Mouse (Mus musculus) mouse trophoblast stem cell (cell line): ENCODE results near the gene Depdc1b.

Source experiments
- in situ Hi-C, 2 experiments: fragments of 300-500 bp; cut with MseI, MboI; formaldehyde crosslinking; loops; 2 replicates in 1 of 2; 3 replicates in 1 of 2; pipeline ENCODE4 v1.15.1; 2025

The Depdc1b gene

GRCm38 (mm10) chr13:108349624-108350023 is 33.5 kb downstream of the Depdc1b start:
- in situ Hi-C loops = loop anchor here in 1 of 2 experiments (25.0 kb wide), 1 partner anchor 863 kb away; no protein-coding TSS in a partner anchor

DNA sequence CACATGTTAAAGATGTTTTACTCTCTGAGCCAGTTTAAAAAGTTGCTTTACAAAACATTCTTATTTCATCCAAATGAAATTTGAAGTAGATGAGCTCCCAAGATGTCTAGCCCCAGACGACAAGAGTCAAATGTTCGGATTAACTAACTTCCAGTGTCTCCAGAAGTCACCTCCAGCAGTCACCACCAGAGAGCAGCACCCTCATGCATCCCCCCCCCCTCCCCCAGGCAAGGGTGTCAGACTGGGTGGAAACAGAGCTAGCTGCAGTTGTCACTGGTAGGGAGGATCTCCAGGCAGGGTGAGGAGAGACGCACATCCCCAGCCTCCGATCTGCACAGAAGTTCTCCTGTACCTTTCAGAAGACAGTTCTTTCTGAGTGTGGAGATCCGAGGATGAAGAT is 37.6 kb downstream of the Depdc1b start:
- in situ Hi-C loops = loop anchor here in 1 of 2 experiments (25.0 kb wide), 1 partner anchor 859 kb away; no protein-coding TSS in a partner anchor

GRCm38 (mm10) chr13:108354804-108355552 is 38.8 kb downstream of the Depdc1b start:
- in situ Hi-C loops = loop anchor here in 1 of 2 experiments (25.0 kb wide), 1 partner anchor 857 kb away; no protein-coding TSS in a partner anchor

GRCm38 (mm10) chr13:108357362-108357761 is 41.2 kb downstream of the Depdc1b start:
- in situ Hi-C loops = loop anchor here in 1 of 2 experiments (25.0 kb wide), 1 partner anchor 855 kb away; no protein-coding TSS in a partner anchor

DNA sequence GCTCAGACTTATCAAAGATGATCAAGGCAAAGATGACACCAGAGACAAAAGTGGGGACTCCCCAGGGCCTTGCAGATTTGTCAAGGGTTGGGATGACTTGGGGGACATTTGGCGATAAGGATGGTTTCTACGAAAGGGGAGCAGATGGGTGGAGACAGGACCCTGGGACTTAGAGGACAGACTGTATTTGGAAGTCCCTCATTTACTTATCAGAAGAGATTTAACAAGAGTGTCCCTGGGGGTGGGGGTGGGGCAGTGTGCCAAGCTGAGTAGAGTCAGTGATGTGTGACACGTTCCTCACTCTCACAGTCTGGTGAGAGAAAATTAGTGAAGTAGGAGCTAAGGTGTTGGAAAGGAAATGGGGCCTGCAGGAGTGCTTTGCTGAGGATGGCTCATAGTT is 42.1 kb downstream of the Depdc1b start:
- in situ Hi-C loops = loop anchor here in 1 of 2 experiments (25.0 kb wide), 1 partner anchor 854 kb away; no protein-coding TSS in a partner anchor

- in situ Hi-C loops = loop anchor here in 1 of 2 experiments (25.0 kb wide), 1 partner anchor 845 kb away; no protein-coding TSS in a partner anchor
Observed at GRCm38 (mm10) chr13:108367496-108367895, 51.4 kb downstream of the Depdc1b start.

- in situ Hi-C loops = loop anchor here in 1 of 2 experiments (25.0 kb wide), 1 partner anchor 842 kb away; no protein-coding TSS in a partner anchor
Observed at GRCm38 (mm10) chr13:108370241-108370941, 54.3 kb downstream of the Depdc1b start.

DNA sequence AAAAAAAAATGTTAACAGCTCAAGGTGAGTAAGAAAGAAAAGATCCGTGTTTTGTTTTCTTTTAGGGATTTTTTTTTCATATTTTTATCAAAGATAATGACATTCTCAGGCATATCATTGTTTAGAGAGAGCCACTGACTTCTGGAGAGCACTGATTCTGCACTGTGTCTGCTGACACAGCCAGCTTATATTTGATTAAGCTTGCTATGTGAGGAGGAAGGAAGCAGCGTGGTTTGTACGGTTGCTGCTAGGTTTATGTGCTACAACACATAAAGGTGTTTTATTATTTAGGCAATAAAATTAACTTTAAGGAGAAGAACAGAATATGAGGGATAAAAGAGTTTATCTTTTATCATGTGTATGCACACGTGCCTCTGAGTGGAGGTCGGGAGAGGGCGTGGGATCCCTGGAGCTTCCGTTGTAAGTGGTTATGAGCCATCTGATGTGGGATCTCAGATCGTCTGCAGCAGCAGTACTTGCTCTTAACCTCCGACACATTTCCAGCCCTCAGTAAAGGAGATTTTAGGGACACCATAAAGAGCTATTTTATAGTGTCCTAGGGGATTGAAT is 55.3 kb downstream of the Depdc1b start:
- in situ Hi-C loops = loop anchor here in 1 of 2 experiments (25.0 kb wide), 1 partner anchor 841 kb away; no protein-coding TSS in a partner anchor

DNA sequence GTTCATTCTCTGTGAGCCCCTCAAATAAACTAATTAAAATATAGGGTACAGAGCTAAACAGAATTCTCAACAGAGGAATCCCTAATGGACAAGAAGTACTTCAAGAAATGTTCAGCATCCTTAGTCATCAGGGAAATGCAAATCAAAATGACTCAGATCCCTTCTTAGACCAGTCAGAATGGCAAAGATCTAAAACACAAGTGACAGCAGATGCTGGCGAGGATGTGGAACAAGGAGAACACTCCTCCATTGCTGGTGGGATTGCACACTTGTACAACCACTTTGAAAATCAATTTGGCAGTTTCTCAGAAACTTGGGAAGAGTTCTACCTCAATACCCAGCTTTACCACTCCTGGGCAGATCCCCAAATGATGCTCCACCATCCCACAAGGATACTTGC is 57.1 kb downstream of the Depdc1b start:
- in situ Hi-C loops = loop anchor here in 1 of 2 experiments (25.0 kb wide), 1 partner anchor 839 kb away; no protein-coding TSS in a partner anchor

GRCm38 (mm10) chr13:108376637-108377036 is 60.5 kb downstream of the Depdc1b start:
- in situ Hi-C loops = no loop called here

DNA sequence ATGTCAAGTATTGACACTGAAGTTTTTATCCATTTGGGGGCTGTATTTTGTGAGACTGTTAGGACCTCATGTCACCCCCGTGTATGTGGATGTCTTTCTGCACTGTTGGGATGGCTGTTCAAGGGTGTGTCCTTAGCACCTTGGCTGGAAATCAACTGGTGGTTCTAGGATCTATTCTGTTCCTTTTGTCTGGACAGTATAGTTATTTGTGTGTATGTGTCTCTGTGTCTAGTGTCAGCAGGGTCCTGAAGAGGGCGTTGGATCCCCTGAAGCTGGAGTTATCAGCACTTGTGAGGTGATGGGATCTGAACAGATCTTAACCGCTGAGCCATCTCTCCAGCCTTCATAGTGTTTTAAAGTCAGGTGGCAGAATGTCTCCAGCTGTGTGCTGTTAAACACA is 65.0 kb downstream of the Depdc1b start:
- in situ Hi-C loops = no loop called here

DNA sequence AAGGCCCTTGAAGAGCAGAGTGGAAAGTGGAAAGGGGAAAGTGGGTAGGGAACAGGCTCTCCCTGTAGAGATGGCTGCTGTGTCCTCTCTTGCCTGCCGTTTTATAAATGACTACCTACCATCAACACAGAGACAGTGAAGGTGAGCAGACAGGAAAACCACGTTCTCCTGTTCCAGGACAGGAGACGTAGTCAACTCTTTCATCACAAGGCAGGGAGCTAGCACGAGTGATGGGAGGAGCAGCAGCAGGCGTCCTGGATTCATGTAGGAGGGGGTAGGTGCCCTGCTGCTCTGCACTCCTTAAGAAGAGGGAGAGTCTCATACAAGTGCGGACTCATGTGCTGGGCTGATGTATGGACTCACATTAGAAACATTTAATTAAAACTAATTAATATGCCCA is 66.9 kb downstream of the Depdc1b start:
- in situ Hi-C loops = no loop called here

- in situ Hi-C loops = no loop called here
Observed at GRCm38 (mm10) chr13:108386058-108386457, 69.9 kb downstream of the Depdc1b start.

GRCm38 (mm10) chr13:108390565-108390964 is 74.4 kb downstream of the Depdc1b start:
- in situ Hi-C loops = no loop called here

GRCm38 (mm10) chr13:108403197-108403596 is 87.1 kb downstream of the Depdc1b start:
- in situ Hi-C loops = loop anchor here in 1 of 2 experiments (25.0 kb wide), 1 partner anchor 809 kb away; no protein-coding TSS in a partner anchor

GRCm38 (mm10) chr13:108404372-108404771 is 88.2 kb downstream of the Depdc1b start:
- in situ Hi-C loops = loop anchor here in 1 of 2 experiments (25.0 kb wide), 1 partner anchor 808 kb away; no protein-coding TSS in a partner anchor

DNA sequence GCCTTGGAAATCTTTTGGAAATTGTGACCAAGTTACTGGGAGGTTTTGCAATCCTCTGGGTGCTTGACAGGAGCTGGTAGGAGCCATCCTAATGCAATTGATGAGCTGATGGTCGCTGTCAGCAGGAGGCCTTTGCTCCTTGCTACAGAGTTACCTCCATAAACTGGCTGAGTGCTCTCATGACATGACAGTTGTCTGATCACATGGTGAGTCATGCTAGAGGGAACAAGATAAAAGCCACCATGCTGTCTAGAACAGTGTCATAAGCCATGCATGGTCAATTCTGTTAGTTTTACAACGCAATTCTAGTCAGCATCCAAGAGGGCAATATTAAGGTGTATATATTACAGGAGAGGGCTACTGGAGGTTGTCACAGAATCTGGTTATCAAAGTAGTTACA is 99.3 kb downstream of the Depdc1b start:
- in situ Hi-C loops = loop anchor here in 1 of 2 experiments (25.0 kb wide), 1 partner anchor 797 kb away; no protein-coding TSS in a partner anchor

- in situ Hi-C loops = loop anchor here in 1 of 2 experiments (25.0 kb wide), 1 partner anchor 793 kb away; no protein-coding TSS in a partner anchor
Observed at GRCm38 (mm10) chr13:108418741-108419507, 102.8 kb downstream of the Depdc1b start.

DNA sequence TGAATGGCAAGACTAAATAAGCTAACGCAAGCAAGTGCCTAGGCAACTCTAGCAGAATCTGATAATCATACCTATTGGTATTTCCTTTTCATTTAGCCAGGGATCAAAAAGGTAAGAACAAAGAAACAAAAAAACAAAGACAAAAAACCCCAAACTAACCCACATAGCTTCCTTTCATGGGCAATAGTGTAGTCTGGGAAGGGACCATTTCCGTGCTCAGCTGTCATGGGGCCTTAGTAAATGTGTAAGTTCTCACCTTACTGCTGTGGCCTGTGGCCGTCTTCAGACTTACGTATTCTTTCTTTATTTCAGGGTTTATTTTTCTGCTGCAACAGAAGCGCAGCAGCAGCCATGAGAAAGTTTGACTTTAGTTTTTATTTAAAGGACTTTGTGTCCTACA is 110.2 kb downstream of the Depdc1b start:
- in situ Hi-C loops = no loop called here

DNA sequence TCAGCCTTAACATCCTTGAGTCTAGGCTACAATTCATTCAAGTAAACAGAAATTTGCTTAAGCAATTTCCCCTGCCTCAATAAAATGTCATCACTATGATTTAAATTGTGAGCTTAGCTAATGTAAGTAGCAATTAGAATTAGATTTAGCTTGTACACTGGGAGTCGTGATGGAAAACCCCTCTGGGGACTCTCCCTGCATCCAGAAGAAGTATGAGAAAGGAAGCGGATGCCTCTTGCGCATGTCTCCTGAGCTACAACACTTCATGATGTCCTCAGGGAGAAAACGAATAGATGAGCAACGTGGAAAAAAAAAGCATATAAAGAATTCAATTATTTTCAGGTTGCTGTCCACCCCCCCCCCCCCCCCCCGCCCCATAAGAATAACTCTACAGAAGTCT is 112.7 kb downstream of the Depdc1b start:
- in situ Hi-C loops = no loop called here

GRCm38 (mm10) chr13:108429623-108430022 is 113.5 kb downstream of the Depdc1b start:
- in situ Hi-C loops = no loop called here
